Mouse (Mus musculus) CH12F3 (cell line): ENCODE results near the gene Zfp84.
"Not testable (repeated sequence)": the region's sequence is repeated elsewhere in the genome, so short reads cannot be mapped to it uniquely, and the experiment has no call there.

ENCODE experiments used
- in situ Hi-C: fragments of 300-500 bp; cut with MboI; formaldehyde crosslinking; loops from 2 replicates; pipeline ENCODE4 v1.14.3; 2020; ENCODE audit warnings: low sequenced_read_pairs

Gene Zfp84

DNA sequence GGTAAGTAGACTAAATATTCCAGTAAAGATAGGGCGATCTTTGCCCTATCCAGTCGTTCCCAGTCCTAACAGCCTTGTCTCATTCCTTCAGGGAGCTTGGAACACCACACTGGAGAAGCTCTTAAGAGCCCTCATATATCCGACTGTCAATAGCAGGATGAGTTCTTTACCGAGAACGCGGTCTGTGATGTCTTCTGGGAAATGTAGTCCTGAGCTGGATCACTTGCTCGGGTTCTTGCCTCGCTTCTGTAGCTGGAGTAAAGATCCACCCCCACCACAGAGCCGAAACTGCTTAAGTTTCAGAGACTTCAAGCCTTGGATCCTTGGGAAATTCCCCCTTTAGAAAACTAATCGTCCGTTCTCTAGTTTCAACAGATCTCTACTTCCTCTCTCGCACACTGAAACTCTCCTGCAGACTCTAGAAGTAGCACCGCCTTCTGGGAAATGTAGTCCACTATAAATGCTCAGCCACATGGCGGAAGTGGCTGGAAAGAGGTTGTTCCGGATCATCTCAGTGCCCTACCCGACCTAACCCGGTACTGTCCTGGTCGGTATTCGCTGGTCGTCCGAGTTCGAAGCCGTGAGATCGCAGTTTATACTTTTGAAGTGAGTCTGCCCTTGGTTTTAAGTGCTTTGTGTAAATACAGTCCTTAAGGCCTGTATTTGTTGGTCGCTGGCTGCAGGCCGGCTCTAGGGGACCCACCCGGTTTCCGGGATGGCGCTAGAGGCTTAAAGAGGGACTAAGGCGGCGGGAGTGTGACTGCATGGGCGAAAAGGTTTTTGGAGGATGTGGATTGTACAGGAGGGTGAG is at the start of gene Zfp84:
Zfp84 (plus strand) TSS at position 463 of the 811 bp plus-strand sequence.
- in situ Hi-C loops = no loop called here

DNA sequence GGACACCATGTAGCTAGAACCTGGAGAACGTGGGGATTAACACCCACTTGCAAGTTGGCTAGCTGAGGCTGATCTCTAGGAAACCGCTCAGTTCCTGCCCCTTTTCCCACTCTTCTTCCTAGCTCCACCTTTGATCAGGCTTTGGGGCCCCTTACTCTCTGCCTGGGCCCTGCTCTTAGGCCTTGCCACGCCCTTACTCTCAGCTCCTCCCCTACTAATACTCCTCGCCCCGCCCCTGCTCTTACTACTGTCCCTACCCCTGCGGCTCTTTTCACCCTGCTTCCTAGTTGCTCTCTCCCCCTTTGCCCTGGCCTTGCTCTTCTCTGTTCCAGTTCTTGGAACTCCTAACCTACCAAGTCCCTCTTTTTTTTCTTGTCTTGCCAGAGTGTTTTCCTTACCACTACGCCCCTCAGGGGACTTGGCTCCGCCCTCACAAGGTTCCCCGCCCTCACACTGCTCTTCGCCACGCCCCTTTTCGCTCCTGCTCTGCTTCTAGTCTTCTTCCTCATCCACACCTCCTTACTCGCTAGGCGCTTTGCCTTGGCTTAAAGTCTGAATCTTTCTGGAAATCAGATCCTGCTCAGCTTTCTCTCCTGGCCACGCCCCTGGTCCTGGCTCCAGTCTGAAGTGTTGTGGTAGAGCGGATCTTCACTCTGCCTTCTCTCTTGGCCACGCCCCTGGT is 42.8 kb upstream of the Zfp84 start:
- in situ Hi-C loops = not testable (repeated sequence)

DNA sequence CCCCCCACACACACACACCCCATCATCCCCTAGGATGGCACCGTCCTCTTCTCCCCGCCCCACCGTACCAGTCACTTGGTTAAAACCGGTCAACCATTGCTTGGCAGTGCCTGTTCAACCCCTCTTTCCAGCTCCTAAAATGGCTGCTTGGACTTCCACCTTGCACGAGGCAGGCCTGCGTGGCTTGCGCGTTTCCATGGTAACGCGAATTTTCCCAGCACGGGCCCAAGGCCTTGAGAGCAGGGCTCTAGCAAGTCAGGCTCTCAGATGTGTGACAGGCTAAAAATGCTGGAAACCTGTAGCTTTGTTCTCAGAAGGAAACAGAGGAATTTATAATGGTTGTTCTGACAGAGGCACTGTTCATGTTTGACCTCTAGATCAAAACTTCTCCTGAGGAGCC is 41.5 kb upstream of the Zfp84 start, which contains the start of gene Catsperg2:
Catsperg2 (minus strand) TSS at position 173 of the 400 bp plus-strand sequence.
- in situ Hi-C loops = not testable (repeated sequence)

DNA sequence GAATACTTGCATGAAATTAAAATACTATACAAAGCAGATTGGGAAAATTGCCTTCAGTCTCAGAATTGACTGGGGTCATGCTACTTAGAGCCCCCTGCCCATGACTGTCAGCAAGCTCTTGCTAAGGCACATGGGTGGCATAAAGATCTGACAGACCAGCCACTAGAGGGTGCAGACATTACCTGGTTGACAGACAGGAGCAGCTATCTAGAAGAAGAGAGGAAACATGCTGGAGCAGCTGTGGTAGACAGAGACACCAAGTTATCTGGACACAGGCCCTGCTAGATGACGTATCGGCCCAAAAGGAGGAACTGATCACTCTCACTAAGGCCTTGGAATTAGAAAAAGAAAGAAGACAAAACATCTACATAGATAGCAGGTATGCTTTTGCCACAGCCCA is 40.3 kb upstream of the Zfp84 start:
- in situ Hi-C loops = no loop called here

DNA sequence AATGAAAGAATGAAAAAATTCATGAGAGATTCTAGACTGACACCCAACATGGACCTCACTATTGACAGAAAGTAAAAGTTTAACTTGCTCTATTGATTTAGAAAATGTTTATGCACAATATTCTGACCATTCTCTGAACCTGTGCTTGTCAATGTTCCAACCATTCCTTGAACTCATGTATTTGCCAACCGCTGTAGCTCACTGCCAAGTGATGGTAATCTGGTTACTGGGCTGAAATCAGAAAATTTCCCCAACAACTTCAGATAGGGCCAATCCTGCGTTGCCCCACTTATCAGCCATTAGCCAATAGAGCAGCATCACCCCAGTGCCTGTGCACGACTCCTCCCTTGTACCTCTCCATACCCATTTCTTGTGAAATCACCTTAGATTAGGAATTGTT is 26.1 kb upstream of the Zfp84 start:
- in situ Hi-C loops = no loop called here

DNA sequence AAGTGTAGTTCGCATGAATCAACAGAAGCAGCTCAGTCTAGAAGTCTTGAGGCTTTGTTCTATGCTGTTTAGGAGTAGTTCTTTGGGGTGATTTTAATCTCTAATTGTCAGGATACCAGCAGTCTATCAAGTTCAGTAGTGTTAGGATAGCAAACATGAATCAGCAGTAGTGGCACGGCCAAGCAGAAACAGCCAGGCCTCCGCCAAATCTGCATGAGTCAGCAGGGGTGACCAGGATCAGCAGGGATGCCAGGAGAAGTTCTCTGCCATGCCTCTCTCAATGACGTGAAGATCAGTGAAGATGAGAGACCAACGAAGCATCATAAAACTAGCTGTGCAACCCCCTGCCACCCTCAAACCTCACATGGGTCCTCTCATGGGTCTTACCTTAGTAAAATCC is 7.9 kb upstream of the Zfp84 start:
- in situ Hi-C loops = no loop called here

DNA sequence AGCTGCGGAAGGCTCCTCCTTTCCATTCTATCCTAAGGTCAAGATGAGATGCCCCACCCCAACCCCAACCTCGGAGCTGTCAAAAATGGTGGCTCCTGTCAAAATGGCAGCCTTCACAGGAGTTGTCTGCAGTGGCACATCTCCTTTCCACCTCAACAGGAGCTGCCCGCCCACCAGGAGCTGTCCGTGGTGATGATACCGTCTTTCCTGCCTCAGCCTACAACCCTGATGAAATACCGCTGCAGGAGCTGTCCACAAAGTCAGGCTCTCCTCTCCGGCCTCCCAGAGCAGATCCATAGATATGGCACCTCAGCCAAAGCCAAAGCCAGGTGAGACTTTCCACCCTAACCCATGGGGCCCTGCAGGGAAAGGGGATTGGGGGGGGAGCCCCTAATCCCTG is 3.6 kb upstream of the Zfp84 start:
- in situ Hi-C loops = no loop called here

DNA sequence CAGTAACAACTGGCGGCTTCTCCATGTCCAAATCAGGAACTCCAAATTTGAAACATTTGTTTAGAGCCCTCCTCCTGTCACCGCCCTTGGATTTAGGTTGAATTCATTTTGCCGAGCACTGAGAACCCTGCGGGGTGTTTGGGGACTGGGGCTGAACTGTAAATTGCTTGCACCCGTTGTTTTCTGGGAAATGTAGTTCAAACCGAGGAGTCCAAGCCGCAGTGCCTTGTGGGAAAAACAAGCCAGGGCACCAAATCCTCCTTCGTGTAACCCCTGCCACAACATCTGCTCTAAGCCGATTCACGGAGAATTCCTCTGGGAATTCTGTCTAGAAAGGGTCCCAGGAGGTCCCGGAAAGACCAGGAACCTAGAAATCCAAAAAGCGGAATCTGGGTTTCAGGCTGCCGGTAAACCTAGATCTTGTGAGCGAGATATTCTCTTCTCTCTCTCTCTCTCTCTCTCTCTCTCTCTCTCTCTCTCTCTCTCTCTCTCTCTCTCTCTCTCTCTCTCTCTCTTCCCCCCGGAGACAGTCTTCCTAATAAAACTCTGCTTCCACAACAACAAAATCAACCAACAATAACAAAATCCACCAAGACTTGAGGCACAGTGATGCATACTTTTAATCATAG is 1.2 kb upstream of the Zfp84 start:
- in situ Hi-C loops = no loop called here

DNA sequence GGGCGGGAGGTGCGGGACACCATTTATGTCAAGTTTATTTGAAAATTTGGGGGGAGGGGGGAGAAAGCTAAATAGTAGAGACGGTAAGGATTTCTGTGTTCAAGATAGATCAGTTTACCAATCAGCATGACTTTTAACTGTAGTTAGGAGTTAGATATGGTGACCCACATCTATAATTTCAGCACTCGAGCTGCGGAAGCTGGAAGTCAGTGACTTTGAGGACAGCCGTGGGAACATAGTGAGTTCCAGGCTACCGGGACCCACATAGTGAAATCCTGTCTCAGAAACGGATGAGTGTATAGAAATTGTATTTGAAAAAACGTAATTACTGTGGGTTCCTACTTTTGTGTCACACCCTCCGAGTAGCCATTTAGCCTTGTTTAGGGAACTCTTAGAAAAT is 628 bp downstream of the Zfp84 start:
- in situ Hi-C loops = no loop called here

DNA sequence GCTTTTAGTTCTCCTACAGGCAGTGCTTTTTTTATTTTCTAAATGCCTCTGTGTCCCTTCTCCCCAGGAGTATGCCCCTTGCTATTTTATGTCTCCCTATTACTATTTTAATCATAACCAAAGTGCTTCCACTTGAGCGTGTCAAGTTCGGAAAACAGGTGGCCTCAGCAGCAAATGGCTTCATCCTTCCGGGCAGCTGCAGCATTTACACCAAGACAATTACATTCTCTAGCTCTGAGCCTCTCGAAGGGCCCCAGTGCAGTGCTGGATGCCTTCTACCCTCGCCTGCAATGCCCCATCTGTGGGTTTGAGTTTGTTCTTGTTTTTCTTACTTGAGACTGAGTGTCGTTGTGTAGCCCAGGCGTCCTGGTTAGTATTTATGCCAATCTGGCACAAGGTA is 5.2 kb downstream of the Zfp84 start:
- in situ Hi-C loops = no loop called here

DNA sequence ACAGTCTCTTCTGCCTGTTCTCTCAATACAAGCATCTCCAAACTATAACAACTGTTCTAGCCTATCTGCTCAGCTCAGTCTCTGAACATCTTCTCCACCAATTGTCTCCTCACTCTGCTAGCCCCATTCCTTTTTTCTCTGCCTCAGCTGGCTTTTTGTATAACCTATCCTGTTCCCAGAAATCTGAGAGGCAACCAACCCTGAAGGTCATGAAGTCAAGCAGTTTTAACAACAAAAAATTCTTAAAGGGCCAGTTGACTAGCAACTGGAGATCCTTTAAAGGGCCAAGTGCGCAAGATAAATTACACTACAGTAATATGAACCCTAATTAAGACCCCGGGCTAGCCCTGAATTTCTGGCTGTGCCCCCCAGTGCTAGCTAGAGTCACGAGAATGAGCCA is 6.0 kb downstream of the Zfp84 start:
- in situ Hi-C loops = no loop called here

DNA sequence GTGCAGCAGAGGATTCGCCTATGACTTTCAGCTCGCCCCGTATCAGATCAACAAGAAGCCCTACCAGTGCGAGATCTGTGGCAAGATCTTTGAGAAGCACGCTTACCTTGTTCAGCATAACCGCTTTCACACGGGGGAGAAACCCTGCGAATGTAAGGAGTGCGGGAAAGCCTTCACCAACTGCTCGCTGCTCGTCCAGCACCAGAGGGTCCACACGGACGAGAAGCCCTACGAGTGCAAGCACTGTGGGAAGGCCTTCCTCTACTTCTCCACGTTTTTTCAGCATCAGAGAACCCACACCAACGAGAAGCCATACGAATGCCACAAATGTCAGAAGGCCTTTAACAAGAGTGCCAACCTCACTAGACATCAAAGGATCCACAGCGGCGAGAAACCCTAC is 8.2 kb downstream of the Zfp84 start:
- in situ Hi-C loops = no loop called here

DNA sequence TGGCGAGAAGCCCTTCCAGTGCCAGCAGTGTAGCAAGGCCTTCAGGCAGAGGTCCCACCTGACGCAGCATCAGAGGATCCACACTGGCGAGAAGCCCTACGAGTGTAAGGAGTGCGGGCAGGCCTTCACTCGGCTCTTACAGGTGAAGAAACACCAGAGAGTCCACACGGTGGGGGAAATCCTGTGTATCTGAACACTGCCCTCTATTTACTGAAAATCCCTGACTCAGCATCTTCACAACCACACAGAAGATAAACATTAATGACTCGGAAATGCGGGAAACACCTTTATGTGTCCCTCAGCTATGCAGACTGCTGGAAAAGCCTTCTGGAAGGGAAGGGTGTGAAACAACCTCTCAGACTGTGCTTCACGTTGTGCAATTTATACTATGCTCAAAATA is 9.0 kb downstream of the Zfp84 start:
- in situ Hi-C loops = no loop called here

DNA sequence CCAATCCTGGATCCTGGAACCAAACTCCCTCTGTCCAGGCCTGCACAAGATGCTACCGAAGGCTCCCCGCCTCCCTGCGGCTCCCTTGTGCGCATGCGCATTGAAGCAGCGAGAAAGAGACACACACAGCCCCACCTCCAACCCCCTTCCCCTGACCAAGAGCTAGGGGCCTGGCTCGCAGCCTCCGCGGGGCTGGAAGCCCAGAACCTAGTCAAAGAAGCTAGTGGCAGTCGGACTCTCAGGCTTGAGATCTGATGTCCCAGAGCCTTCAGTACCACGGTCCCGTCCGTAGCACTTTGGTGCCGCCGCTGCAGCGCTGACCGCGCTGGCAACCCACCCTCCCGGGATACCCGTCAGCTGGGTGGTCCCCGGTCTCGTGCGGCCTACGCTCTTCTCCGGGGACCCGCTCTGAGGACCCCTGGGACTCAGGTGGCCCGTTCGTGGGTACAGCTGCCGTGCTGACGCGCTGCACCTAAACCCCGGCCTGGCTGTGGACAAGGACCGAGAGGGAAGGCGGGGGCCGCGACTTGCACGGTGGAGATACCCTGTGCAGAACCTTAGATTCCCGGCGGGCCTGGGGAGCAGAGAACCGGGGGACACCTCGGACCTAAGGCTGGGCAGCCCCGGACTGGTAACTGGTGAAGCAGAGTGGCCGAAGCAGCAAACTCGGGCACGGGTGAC is 15.7 kb downstream of the Zfp84 start, which contains the start of gene Zfp30:
Zfp30 (plus strand) TSS at position 128 of the 681 bp plus-strand sequence.
- in situ Hi-C loops = no loop called here

DNA sequence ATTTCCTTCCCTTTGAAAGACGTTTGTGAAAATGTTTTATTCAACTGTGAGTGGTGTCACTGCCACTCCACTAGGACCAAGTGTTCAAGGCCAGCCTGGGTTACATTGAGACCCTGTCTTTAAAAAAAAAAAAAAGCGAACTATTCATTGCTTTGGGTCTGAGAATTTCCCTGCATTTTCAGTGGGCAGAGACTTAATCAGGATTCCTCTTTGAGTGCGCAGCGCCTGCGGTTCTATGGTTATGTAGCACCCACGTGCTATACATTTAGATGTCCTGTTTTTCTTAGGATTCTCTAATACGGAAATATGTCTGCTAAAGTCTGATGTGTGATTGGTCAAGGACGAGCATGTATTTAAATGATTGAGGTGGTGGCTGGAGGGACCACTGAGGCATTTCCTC is 16.7 kb downstream of the Zfp84 start:
- in situ Hi-C loops = no loop called here

DNA sequence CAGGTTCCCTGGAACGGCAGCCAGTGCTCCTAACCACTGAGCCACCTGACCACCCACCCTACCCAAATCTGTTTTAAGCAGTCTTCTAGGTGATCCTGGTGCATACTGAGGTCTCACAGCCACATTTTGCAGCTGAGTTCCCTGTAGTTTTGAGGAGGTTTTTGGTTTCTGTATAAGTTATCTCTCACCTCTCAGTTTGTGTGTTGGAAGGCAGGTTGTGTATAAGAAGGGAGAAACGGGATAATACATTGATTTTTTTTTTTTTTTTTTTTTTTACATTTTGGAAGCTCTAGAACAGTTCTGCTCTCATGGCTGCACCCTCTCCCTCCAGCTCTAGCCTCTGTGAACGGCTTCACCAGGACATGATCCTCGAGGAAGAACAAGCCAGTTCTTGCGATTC is 17.5 kb downstream of the Zfp84 start:
- in situ Hi-C loops = no loop called here

DNA sequence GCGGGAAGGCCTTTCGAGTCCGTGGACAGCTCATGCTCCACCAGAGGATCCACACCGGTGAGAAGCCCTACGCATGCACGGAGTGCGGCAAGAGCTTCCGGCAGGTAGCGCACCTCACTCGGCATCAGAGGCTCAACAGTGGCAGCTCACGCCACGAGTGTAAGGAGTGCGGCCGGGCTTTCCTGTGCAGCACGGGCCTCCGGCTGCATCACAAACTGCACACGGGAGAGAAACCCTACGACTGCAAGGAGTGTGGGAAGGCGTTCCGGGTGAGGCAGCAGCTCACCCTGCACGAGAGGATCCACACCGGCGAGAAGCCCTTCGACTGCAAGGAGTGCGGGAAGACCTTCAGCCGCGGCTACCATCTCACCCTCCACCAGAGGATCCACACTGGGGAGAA is 24.6 kb downstream of the Zfp84 start:
- in situ Hi-C loops = no loop called here

DNA sequence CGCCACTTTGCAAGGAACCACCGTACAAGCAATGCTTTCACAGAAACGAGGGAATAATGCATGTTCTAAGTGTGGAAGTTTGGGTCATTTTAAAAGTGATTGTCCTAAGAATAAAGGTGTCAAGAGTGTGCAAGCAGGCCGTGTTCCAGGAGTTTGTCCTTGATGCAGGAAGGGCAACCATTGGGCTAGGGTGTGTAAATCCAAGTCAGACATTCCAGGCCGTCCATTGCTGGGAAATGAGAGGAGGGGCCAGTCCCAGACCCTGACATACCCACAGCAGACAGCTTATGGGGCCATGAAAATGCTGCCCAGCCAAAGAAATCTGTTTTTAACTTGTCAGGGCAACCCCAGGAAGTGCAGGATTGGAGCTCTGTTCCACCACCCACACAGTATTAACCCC is 38.7 kb downstream of the Zfp84 start:
- in situ Hi-C loops = no loop called here

DNA sequence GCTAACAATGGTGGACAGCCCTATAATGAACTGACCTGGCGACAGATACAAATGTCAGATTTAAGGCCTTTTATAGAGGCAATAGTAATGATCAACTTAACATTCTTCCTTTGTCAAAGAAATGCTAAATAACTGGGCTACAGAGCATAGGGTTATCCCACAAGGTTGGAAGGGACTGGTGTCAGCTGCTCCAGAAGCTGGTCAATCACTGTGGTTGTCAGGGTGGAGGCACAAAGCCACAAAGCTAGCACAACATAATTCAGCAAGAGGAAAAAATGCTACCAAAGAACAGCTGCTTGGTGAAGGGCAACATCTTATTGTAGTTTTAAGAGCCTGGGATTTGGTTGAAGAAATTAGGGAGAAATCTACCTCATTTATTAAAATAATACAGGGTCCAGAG is 43.9 kb downstream of the Zfp84 start:
- in situ Hi-C loops = no loop called here

DNA sequence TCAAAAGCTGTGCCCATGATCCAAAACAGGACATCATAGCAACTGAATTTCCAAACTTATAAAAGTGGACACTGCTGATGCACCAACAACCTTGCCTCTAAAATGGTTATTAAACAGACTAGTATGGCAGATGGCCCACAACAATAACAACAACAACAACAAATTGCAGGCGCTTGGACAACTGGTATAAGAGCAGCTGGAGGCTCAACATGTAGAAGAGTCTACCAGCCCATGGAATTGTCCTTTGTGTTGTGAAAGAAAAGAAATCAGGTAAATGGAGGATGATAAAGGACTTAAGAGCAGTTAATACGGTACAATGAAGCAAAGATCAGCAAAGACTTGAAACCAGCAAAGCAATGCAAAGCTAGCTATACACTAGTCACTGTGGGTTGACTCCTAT is 46.0 kb downstream of the Zfp84 start:
- in situ Hi-C loops = no loop called here

DNA sequence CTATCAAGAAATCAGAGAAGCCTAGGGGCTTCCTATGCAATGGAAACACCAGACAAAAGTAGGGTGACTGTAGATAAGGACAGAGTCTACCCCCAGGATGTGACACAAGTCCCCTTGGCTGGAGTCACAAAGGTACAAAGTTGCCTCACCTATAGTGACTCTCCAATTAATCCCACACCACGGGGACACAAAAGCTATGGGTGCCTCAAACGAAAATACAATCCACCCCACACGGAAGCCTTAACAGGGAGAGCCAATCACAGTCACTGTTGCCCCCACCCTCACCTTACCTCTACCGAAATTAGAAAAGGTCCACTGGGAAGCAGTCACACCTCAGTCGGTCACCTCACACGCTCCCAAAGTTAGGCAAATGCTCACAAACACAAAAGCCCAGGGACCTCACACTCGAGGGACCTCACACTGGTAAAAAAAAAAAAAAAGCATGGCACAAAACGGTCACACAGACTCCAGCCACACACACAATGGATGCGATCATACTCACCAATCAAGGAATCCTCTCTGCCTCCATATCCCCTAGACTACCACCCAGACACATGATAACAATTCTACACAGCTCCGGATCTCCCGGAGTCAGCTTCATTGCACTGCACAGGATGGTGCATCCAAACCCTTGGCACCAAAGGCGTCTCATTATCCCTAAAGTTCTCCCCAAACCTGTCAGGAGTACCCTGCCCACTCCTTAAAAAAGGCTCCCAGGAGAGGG is 46.9 kb downstream of the Zfp84 start:
- in situ Hi-C loops = no loop called here
